Mouse (Mus musculus) MEL (cell line): ENCODE results near the gene Psg28. TPM values are rescaled to one million over a fixed set of nuclear protein-coding genes. Genes with fewer than 3 reads are reported as not detected.
"Not testable (repeated sequence)": the region's sequence is repeated elsewhere in the genome, so short reads cannot be mapped to it uniquely, and the experiment has no call there.

Experiments
- DNase-seq: peaks from one replicate; pipeline ENCODE4 v3.0.0; 2011; ENCODE audit warnings: low read depth, low spot score
- H3K27ac ChIP-seq: 2 replicates; pipeline ENCODE4 v1.5.1; 2012; ENCODE audit warnings: low read depth, mild to moderate bottlenecking, control low read depth, low read length, moderate library complexity; ENCODE audit not compliant: control insufficient read depth
- H3K27me3 ChIP-seq, 2 experiments: fragments of 150-350 bp in 1 of 2; sonication (generic) in 1 of 2; 2 replicates each; pipeline ENCODE4 v1.6.1; 2012; ENCODE audit warnings: low read length in 2 of 2, mild to moderate bottlenecking in 2 of 2, improper control_type of control experiment in 1 of 2, moderate library complexity in 1 of 2; ENCODE audit not compliant: insufficient read depth in 2 of 2, control insufficient read depth in 1 of 2
- H3K36me3 ChIP-seq, 2 experiments: 2 replicates each; pipeline ENCODE4 v1.6.1; 2012 to 2014; ENCODE audit warnings: low read length in 2 of 2, improper control_type of control experiment in 1 of 2, inconsistent platforms in 1 of 2, mild to moderate bottlenecking in 1 of 2; ENCODE audit not compliant: insufficient read depth in 2 of 2, control insufficient read depth in 1 of 2
- H3K4me1 ChIP-seq, 2 experiments: fragments of 150-350 bp in 1 of 2; sonication (generic) in 1 of 2; 2 replicates each; pipeline ENCODE4 v1.6.1; 2012; ENCODE audit warnings: low read length in 2 of 2, improper control_type of control experiment in 1 of 2, mild to moderate bottlenecking in 1 of 2; ENCODE audit not compliant: insufficient read depth in 2 of 2, control insufficient read depth in 1 of 2
- H3K4me3 ChIP-seq, 2 experiments: fragments of 150-350 bp in 1 of 2; sonication (generic) in 1 of 2; 2 replicates each; pipeline ENCODE4 v1.5.1; 2012; ENCODE audit warnings: low read depth in 2 of 2, low read length in 2 of 2, mild to moderate bottlenecking in 2 of 2, moderate library complexity in 2 of 2, control low read depth in 1 of 2, improper control_type of control experiment in 1 of 2; ENCODE audit not compliant: control insufficient read depth in 1 of 2, insufficient read depth in 1 of 2
- H3K79me2 ChIP-seq: 2 replicates; pipeline ENCODE4 v1.6.1; 2012; ENCODE audit warnings: mild to moderate bottlenecking, low read length, moderate library complexity; ENCODE audit not compliant: control insufficient read depth, poor library complexity, insufficient read depth
- H3K9ac ChIP-seq: 2 replicates; pipeline ENCODE4 v1.6.1; 2012; ENCODE audit warnings: low read depth, mild to moderate bottlenecking, control low read depth, low read length, moderate library complexity; ENCODE audit not compliant: control insufficient read depth, poor library complexity, severe bottlenecking
- H3K9me3 ChIP-seq: fragments of 150-350 bp; sonication (generic); replicated peaks from 2 replicates; pipeline ENCODE4 v1.6.1; 2012; ENCODE audit warnings: mild to moderate bottlenecking, low read length, improper control_type of control experiment, moderate library complexity; ENCODE audit not compliant: insufficient read depth
- BHLHE40 ChIP-seq: IDR thresholded peaks from 2 replicates; pipeline ENCODE4 v1.6.1; 2012; ENCODE audit warnings: low read depth, mild to moderate bottlenecking, inconsistent platforms, low read length, improper control_type of control experiment, borderline replicate concordance
- CHD2 ChIP-seq: IDR thresholded peaks from 2 replicates; pipeline ENCODE4 v1.6.1; 2011; ENCODE audit warnings: low read length, improper control_type of control experiment
- ETS1 ChIP-seq: IDR thresholded peaks from 2 replicates; pipeline ENCODE4 v1.6.1; 2012; ENCODE audit warnings: low read depth, mild to moderate bottlenecking, inconsistent platforms, low read length, improper control_type of control experiment, moderate library complexity
- MAFK ChIP-seq: IDR thresholded peaks from 2 replicates; pipeline ENCODE4 v1.6.1; 2011; ENCODE audit warnings: low read depth, mild to moderate bottlenecking, low read length, improper control_type of control experiment, borderline replicate concordance
- MAX ChIP-seq: IDR thresholded peaks from 2 replicates; pipeline ENCODE4 v1.6.1; 2011; ENCODE audit warnings: low read length, improper control_type of control experiment
- MAZ ChIP-seq: IDR thresholded peaks from 2 replicates; pipeline ENCODE4 v1.6.1; 2012; ENCODE audit warnings: low read depth, mild to moderate bottlenecking, inconsistent platforms, low read length, improper control_type of control experiment
- MEF2A ChIP-seq: IDR thresholded peaks from 2 replicates; pipeline ENCODE4 v1.6.1; 2014; ENCODE audit warnings: low read depth, mild to moderate bottlenecking, inconsistent platforms, low read length, improper control_type of control experiment; ENCODE audit not compliant: poor library complexity, insufficient replicate concordance, severe bottlenecking; ENCODE audit errors: extremely low read depth
- MXI1 ChIP-seq: IDR thresholded peaks from 2 replicates; pipeline ENCODE4 v1.6.1; 2011; ENCODE audit warnings: mild to moderate bottlenecking, low read depth, low read length, improper control_type of control experiment
- MYC ChIP-seq: IDR thresholded peaks from 2 replicates; pipeline ENCODE4 v1.6.1; 2011; ENCODE audit warnings: low read depth, mild to moderate bottlenecking, low read length, improper control_type of control experiment, moderate library complexity
- NELFE ChIP-seq: IDR thresholded peaks from 2 replicates; pipeline ENCODE4 v1.6.1; 2011; ENCODE audit warnings: low read depth, low read length, improper control_type of control experiment
- POLR2AphosphoS5 ChIP-seq: IDR thresholded peaks from 2 replicates; pipeline ENCODE4 v1.6.1; 2012; ENCODE audit warnings: low read depth, borderline replicate concordance, mild to moderate bottlenecking, inconsistent platforms, low read length, moderate library complexity, mixed read lengths
- SIN3A ChIP-seq: IDR thresholded peaks from 2 replicates; pipeline ENCODE4 v1.6.1; 2012; ENCODE audit warnings: low read length, improper control_type of control experiment, inconsistent platforms
- SMC3 ChIP-seq: IDR thresholded peaks from 2 replicates; pipeline ENCODE4 v1.6.1; 2011; ENCODE audit warnings: low read depth, low read length, improper control_type of control experiment
- TCF12 ChIP-seq: IDR thresholded peaks from 2 replicates; pipeline ENCODE4 v1.6.1; 2014; ENCODE audit warnings: low read depth, mild to moderate bottlenecking, inconsistent platforms, low read length, improper control_type of control experiment, moderate library complexity
- USF1 ChIP-seq: IDR thresholded peaks from 2 replicates; pipeline ENCODE4 v1.6.1; 2014; ENCODE audit warnings: low read depth, mild to moderate bottlenecking, inconsistent platforms, low read length, improper control_type of control experiment, moderate library complexity
- USF2 ChIP-seq, 2 experiments: IDR thresholded peaks; 2 replicates each; pipeline ENCODE4 v1.6.1; 2011 to 2012; ENCODE audit warnings: improper control_type of control experiment in 2 of 2, low read length in 2 of 2, borderline replicate concordance in 1 of 2, inconsistent platforms in 1 of 2, low read depth in 1 of 2, mild to moderate bottlenecking in 1 of 2; ENCODE audit not compliant: insufficient read depth in 1 of 2
- ZKSCAN1 ChIP-seq: IDR thresholded peaks from 2 replicates; pipeline ENCODE4 v1.6.1; 2012; ENCODE audit warnings: low read depth, mild to moderate bottlenecking, inconsistent platforms, low read length, improper control_type of control experiment, moderate library complexity
- ZMIZ1 ChIP-seq: IDR thresholded peaks from 2 replicates; pipeline ENCODE4 v1.6.1; 2012; ENCODE audit warnings: low read depth, mild to moderate bottlenecking, inconsistent platforms, low read length, improper control_type of control experiment, moderate library complexity
- ZNF384 ChIP-seq: IDR thresholded peaks from 2 replicates; pipeline ENCODE4 v1.6.1; 2012; ENCODE audit warnings: low read depth, mild to moderate bottlenecking, inconsistent platforms, low read length, improper control_type of control experiment
- polyA plus RNA-seq, 2 experiments: library from polyadenylated mRNA; stranded (reverse) in 1 of 2; unstranded in 1 of 2; fragments of >175 nt in 1 of 2; fragments of >200 nt in 1 of 2; gene quantifications; 2 replicates each; pipeline versions ENCODE4 v1.2.1 to v1.2.4; 2012; ENCODE audit warnings: low replicate concordance in 2 of 2, low read depth in 1 of 2; ENCODE audit not compliant: insufficient read length in 2 of 2, insufficient read depth in 1 of 2, missing spikeins in 1 of 2
- total RNA-seq: library from RNA; depleted of rRNA; stranded (reverse); fragments of 300-350 nt; gene quantifications from 2 replicates; pipeline ENCODE4 v1.2.3, GENCODE M21; 2012; rRNA removed

The Psg28 gene
- total RNA-seq (not detected in 2 replicates), polyA plus RNA-seq (not detected)

DNA sequence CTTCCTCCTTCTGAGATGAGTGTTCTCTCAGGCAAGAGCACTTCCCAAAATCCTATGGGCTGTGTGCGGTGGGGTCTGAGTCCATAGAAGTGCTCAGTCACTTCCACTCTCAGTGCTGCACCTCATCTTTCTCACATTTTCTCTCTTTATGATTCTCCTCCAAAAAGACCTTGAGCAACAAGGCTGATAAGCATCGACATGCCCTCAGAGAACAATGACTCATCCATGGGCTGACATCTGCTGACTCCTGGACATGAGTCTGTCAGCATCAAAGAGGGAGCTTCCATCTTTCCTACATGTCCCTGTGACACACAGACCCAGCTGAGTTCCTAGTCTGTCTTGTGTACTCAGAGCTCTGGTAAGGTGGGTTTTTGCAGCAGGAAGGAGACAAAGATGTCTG is at the start of gene Psg28:
TSS of gene Psg28 (minus strand) at position 101 of the 400 bp plus-strand sequence.
- not testable (repeated sequence) for H3K36me3 ChIP-seq, H3K79me2 ChIP-seq, H3K27me3 ChIP-seq, H3K4me3 ChIP-seq, H3K9ac ChIP-seq, H3K4me1 ChIP-seq, DNase-seq, H3K9me3 ChIP-seq, H3K27ac ChIP-seq

DNA sequence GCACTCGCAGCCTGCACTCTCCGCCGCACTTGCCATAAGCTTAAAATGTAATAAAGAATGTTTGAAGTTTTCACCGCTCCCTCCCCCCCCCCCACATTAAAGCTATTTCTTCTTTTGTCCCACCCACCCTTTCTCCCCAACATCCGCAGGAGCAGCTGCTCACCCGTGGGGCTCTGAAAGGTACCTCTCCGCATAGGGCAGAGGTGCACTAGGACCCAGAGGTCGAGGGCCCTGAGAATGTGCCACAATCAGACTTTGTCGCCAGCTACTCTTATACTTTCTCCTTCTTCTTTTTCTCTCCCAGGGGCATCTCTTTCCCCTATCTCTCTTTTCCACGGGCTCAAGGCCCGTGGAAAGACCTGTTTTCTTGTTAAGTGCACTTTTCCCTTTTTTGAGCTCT is 28.4 kb downstream of the Psg28 start:
- H3K36me3 ChIP-seq = no peaks in the 10 kb centered on the region
- H3K4me1 ChIP-seq = no peaks in the 10 kb centered on the region
- TF ChIP-seq NELFE (no peak), ETS1 (no peak), MAZ (no peak), BHLHE40 (no peak), MEF2A (no peak), SMC3 (no peak), MYC (no peak), SIN3A (no peak), ZKSCAN1 (no peak), MAX (no peak), CHD2 (no peak), USF2 (IDR thresholded peaks at IDR 0.05; ENCODE audit: borderline replicate concordance in 1 of 2, insufficient read depth in 1 of 2, low read depth in 1 of 2, low read length in 2 of 2) (no peak), MXI1 (no peak), ZNF384 (no peak), MAFK (no peak), POLR2AphosphoS5 (no peak), USF1 (no peak), TCF12 (no peak), ZMIZ1 (no peak)
- H3K4me3 ChIP-seq = no peak overlapping the region
- no peak overlapping the region for H3K9ac ChIP-seq
- H3K27ac ChIP-seq = no peak overlapping the region
- DNase-seq = no peak
- H3K27me3 ChIP-seq = no peaks in the 10 kb centered on the region
- no peaks in the 10 kb centered on the region for H3K9me3 ChIP-seq
- no peaks in the 10 kb centered on the region for H3K79me2 ChIP-seq
